Mouse (Mus musculus): ENCODE measurements around the gene Nfkb1.

Nfkb1 gene

GRCm38 (mm10) chr3:135691191-135692131, at the start of gene Nfkb1:
Nfkb1 (minus strand) TSS chr3:135691547.
- DNase-seq (ENCODE audit: low spot score): peak; percentile 80

DNA sequence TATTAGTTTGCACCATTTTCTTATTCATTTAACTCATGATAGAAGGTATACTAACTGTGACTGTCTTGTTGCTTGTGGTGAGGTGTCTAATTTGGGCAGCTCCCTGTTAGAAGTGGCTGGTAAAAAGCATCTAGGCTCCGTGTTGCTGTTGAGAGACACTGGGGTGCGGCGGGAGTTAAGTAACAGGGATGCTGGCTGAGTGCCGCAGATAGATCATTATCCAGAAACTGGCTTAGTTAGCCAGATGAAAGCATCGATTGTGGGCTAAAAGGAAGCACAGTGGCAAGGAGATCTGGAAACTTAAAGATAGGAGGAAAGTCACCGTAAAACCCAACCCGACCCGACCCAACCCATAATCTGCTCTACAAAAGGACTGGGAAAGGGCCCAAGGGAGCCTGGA, 49.4 kb upstream of the Nfkb1 start:
- no peak for DNase-seq (ENCODE audit: low spot score)

- DNase-seq (ENCODE audit: low spot score): no peak
Observed at GRCm38 (mm10) chr3:135734736-135735135, 43.4 kb upstream of the Nfkb1 start.

DNA sequence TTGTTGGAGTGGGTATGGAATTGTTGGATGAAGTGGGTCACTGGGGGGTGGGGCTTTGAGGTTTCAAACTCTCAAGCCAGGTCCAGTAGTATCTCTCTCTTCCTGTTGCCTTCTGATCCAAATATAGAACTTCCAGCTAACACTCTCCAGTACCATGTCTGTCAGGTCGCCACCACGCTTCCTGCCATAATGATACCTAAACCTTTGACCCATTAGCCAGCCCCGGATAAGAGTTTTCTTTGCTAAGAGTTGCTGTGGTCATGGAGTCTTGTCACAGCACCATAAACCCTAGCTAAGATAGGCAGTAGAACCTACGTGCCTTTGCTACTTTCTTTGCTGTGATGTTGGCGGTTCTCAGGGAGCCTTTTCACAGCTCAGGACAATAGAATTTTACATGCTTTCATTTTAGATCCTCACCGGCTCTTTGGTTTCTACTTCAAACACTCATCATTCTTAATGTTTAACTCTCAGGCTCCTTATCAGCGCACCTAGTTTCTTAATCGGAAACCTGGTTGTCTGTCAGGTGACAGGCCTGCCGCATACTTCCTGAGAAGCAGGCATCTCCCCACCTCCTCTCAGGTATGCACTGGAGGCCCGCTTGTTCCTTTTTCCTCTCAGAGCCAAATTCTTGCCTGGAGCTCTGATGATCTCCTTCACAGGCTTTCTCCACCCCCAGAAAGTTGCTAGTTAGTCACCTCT, 41.5 kb upstream of the Nfkb1 start:
- peak; percentile 63 for DNase-seq (ENCODE audit: low spot score)

DNA sequence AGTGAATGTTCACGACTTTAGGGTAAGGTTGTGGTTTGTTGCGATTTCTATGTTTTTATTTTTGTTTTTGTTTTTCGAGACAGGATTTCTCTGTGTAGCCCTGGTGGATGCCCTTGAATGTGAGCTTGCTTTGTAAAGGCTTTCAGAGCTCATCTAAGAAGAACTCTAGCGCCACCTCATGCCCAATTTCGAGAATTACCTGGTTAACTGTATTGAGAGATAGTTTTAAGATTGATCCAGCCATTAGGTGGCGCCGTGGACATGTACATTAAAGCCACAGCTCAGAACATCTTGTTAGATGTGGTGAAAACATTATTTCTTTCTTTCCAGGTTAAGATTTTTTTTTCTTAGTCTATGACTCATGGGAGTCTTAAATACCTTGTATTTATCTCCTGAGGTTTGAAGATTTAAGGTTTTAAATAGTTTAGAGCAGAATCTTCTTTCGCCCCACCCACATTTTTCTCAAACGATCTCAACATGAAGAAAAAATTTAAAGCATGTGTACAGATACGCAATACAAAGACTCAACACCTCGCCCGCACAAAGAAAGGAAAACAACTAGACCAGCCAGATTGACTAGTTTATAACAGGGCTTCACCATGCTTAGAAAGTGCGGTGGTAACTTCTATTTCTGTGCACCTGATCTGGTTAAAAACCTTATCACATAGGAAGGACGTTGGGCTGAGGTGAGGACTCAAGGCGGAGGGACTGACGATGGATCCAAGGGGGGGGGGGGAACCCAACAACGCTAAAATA, 40.1 kb upstream of the Nfkb1 start:
- DNase-seq (ENCODE audit: low spot score): peak; percentile 94

GRCm38 (mm10) chr3:135730790-135731189, 39.4 kb upstream of the Nfkb1 start:
- no peak for DNase-seq (ENCODE audit: low spot score)

DNA sequence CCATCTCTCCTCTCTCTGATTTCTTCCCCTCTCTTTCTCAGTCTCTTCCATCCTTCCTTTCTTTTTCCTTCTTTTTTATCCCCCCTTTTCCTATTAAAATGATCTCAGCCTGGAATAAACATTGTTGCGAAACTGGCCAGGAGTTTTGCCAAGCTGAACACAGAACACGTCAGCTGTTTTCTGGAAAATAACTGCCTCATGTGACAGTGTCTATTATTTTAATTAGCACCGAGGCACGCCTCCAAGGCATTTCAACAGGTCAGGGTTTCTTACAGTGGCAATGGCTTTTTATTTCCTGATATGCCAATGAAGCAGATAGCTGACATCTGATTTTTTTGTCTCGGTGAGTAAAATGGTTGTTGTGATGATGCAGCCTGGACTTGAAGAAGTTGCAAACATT, 38.2 kb upstream of the Nfkb1 start:
- peak; percentile 60 for DNase-seq (ENCODE audit: low spot score)

GRCm38 (mm10) chr3:135728900-135729299, 37.6 kb upstream of the Nfkb1 start:
- no peak for DNase-seq (ENCODE audit: low spot score)

- no peak for DNase-seq (ENCODE audit: low spot score)
Observed at GRCm38 (mm10) chr3:135727339-135727738, 36.0 kb upstream of the Nfkb1 start.

- DNase-seq (ENCODE audit: low spot score): no peak
Observed at GRCm38 (mm10) chr3:135726521-135727275, 35.4 kb upstream of the Nfkb1 start.

GRCm38 (mm10) chr3:135726023-135726422, 34.7 kb upstream of the Nfkb1 start:
- no peak for DNase-seq (ENCODE audit: low spot score)

DNA sequence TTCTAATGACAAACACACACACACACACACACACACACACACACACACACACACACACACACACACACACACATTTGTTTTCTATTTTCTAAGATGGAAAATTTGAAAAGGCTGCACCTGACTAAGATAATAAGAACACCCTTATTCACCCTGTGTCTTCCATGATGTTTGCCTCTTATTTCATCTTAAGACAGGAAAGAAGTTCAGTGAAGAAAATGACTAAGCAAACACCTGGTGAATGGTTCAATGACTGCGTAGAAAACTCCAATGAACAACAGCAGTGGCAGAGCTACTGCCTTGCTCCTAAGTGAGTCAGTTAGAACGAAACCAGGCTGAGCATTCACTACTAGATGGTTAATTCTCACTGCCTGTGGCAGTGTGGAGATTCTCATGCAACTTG, 30.8 kb upstream of the Nfkb1 start:
- no peak for DNase-seq (ENCODE audit: low spot score)

DNA sequence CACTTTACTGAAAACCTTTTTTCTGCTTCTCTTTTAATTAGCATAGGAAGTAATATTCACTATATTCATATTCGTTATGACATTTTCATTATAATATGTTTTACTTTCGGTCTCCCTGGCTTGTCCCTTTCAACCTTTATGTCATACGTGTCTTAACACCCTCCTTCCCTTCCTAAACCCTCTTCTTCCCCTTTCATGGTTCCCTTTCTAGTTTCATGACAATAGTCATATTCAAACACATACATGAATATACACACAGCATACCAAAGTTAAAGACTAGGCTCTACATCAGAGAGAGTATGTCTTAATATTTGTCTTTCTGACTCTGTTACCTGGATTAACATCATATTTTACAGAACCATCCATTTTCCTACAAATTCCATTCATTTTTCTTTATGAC, 28.6 kb upstream of the Nfkb1 start:
- DNase-seq (ENCODE audit: low spot score): no peak

DNA sequence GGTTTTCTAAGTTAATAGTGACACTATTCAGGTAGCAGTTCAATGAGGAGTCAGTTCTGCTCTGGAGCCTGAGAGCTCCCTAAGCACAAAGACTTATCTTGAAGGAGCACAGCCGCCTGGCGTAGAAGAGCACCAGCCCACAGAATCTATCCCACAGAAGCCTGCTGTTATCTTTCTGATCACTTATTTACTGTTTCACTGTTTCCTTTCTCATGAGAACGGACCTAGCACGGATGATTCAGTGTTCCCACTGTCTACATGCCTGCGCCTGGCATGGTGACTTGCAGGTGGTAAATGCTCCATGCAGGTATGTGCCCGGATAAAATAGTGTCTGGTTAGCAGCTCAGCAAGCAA, 27.8 kb upstream of the Nfkb1 start:
- no peak for DNase-seq (ENCODE audit: low spot score)

- DNase-seq (ENCODE audit: low spot score): no peak
Observed at GRCm38 (mm10) chr3:135718323-135719178, 27.2 kb upstream of the Nfkb1 start.

DNA sequence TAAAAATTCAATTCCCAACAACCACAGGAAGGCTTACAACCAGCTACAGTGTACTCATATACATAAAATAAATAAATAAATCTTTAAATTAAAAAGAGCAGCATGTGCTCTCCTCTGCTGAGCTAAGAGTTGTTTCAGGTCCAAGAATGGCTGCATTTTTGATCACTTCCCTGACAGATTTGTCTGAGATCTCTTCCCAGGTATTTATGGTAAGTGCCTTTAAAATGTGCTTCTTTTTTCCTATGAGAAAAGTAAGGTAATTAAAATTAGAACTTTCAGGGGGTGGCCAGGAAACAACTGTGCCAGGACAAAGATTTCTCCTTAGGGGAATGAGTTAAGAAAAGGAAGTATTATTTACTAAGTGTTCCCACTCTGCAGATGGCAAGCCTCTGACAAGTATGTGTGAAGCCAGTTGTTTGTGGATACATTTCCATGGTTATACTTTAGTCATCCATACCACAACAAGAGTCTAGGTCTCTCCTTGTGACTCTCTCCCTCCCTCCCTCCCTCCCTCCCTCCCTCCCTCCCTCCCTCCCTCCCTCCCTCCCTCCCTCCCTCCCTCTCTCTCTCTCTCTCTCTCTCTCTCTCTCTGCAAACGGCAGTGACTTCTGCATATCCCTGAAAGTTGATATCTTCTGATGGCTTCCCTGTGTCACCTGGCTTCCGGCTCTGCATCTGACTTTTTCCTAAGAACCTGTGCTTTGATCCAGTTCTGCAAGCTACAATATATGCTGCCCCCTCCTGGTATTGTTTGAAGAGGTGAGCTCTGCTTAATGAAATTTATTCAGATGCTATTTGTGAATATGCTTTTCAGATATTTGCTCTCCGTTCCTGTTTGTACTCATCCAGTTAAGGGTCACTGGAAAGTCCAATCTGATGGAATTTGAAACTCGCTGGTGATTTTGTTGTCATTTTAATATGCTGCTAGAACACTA, 21.9 kb upstream of the Nfkb1 start:
- peak; percentile 56 for DNase-seq (ENCODE audit: low spot score)

DNA sequence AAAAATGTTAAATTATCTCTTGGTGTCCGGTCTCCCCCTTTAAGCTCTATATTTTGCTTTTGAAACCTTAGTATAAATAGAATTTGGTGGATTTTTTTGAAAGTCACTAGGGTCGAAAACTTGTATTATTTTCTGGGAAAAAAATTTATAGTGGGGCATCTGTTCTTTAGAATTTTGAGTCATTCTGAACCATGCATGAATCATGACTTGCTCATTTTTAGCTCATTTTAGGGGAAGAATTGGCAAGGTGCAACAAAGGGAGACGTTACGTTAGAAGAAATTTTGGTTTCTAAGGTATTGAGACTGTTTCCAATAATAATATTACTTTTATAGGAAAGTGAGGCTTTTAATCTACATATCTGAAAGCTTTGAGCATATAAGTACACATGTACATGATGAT, 20.3 kb upstream of the Nfkb1 start:
- no peak for DNase-seq (ENCODE audit: low spot score)

- no peak for DNase-seq (ENCODE audit: low spot score)
Observed at GRCm38 (mm10) chr3:135711040-135711570, 19.8 kb upstream of the Nfkb1 start.

DNA sequence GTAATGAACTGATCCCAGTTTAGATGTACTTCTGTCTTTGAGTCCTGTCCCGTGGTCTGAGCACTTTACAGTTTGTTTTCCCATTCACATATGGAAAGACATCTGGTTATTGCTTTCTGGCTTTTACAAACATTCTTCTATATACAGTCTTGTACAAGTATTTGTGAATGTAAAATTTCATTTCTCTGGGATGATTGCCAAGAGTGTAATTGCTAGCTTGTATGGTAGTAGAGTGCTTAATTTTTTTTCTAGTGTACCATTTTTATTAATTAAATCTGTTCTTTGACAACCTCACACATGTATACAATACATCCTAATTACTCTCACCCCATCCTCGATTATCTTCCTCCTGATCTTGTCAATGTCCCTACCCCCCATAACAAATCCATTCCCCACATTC, 12.0 kb upstream of the Nfkb1 start:
- no peak for DNase-seq (ENCODE audit: low spot score)

DNA sequence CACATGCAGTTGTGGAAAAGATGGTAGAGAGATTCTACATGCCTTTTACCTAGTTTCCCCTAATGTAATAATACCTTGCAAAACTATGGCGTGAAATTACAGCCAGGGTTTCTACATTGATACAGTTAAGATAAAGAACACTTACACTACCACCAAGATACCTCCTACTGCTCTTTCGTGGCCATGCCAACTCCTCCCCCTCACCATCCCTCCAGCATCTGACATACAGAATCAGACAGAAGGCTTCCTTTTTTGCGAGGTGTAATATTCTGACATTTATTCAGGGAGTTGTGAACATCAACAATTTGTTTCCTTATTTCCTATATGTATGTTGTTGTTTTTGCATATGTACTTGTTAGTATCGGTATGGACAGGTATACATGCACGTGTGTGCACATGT, 11.3 kb upstream of the Nfkb1 start:
- DNase-seq (ENCODE audit: low spot score): no peak

All from lung, postnatal 25 days (tissue).